Mouse (Mus musculus) left cerebral cortex, postnatal 4 days (tissue): ENCODE results near the gene Akr1c6. TPM values are rescaled to one million over a fixed set of nuclear protein-coding genes. Genes with fewer than 3 reads are reported as not detected.
"Not testable (repeated sequence)": the region's sequence is repeated elsewhere in the genome, so short reads cannot be mapped to it uniquely, and the experiment has no call there.

ENCODE experiments used
- DNase-seq: peaks from one replicate; pipeline ENCODE4 v3.0.0-alpha.2; 2022
- intact Hi-C: fragments of 180-260 bp; cut with DNase I; formaldehyde crosslinking; loops from one replicate; pipeline ENCODE4 v1.15.1; 2025
- total RNA-seq, 2 experiments: library from RNA; stranded (reverse); gene quantifications; 2 replicates each; pipeline ENCODE4 v1.2.3; 2021

Gene Akr1c6
- total RNA-seq = not detected

- no peak for DNase-seq
These were observed at the start of gene Akr1c6 for GRCm38 (mm10) chr13:4434006-4434405. Akr1c6 (plus strand) TSS chr13:4434306.

GRCm38 (mm10) chr13:4384918-4385317, 49.2 kb upstream of the Akr1c6 start:
- intact Hi-C loops = no loop called here
- no peak for DNase-seq

More at GRCm38 (mm10) chr13:4434006-4434405, at the start of gene Akr1c6:
- intact Hi-C loops = no loop called here

GRCm38 (mm10) chr13:4385541-4385940, 48.6 kb upstream of the Akr1c6 start:
- intact Hi-C loops = no loop called here
- DNase-seq = no peak

GRCm38 (mm10) chr13:4388762-4389446, 45.2 kb upstream of the Akr1c6 start:
- intact Hi-C loops = no loop called here
- DNase-seq = no peak

GRCm38 (mm10) chr13:4400360-4400759, 33.7 kb upstream of the Akr1c6 start:
- intact Hi-C loops, DNase-seq: not testable (repeated sequence)

- no peak for DNase-seq
- intact Hi-C loops = no loop called here
These were observed 33.3 kb upstream of the Akr1c6 start for GRCm38 (mm10) chr13:4400831-4401230.

- intact Hi-C loops = no loop called here
- DNase-seq = no peak
These were observed 31.9 kb upstream of the Akr1c6 start for GRCm38 (mm10) chr13:4402221-4402620.

GRCm38 (mm10) chr13:4404726-4405125, 29.4 kb upstream of the Akr1c6 start:
- intact Hi-C loops = no loop called here
- DNase-seq = no peak

- intact Hi-C loops = no loop called here
- no peak for DNase-seq
These were observed 27.3 kb upstream of the Akr1c6 start for GRCm38 (mm10) chr13:4406771-4407170.

- intact Hi-C loops = no loop called here
- DNase-seq = no peak
These were observed 5.5 kb upstream of the Akr1c6 start for GRCm38 (mm10) chr13:4428558-4428957.

- intact Hi-C loops = no loop called here
- DNase-seq = no peak
These were observed 5.1 kb upstream of the Akr1c6 start for GRCm38 (mm10) chr13:4429034-4429433.

- intact Hi-C loops = no loop called here
- DNase-seq = no peak
These were observed 3.0 kb upstream of the Akr1c6 start for GRCm38 (mm10) chr13:4431129-4431528.

- intact Hi-C loops = no loop called here
These were observed 31.5 kb downstream of the Akr1c6 start for GRCm38 (mm10) chr13:4465641-4466040.

GRCm38 (mm10) chr13:4467896-4468295, 33.8 kb downstream of the Akr1c6 start:
- no peak for DNase-seq
- intact Hi-C loops = no loop called here

More at GRCm38 (mm10) chr13:4465641-4466040, 31.5 kb downstream of the Akr1c6 start:
- DNase-seq = no peak

Other genes starting within 250 kb of the Akr1c6 start
- gene Akr1c13, start 243.2 kb upstream of the Akr1c6 start, total RNA-seq = 1 to 10 TPM in 1 of 2 experiments, under 1 TPM in 1; 0.52 to 1.1 TPM
- 1 to 10 TPM; 7.6 to 8.6 TPM for gene Akr1c19, start 205.6 kb upstream of the Akr1c6 start, total RNA-seq
- gene Akr1c12, start 154.9 kb upstream of the Akr1c6 start, total RNA-seq = not detected
- not detected for gene Akr1c20, start 89.0 kb downstream of the Akr1c6 start, total RNA-seq
- gene Akr1c21, start 139.8 kb downstream of the Akr1c6 start, total RNA-seq = not detected
- gene Akr1e1, start 174.9 kb downstream of the Akr1c6 start, total RNA-seq = 10 to 100 TPM; 15.5 to 20.1 TPM